Comparison of ENCODE assay signal across 7 mouse cellular contexts in genomic region chr11:107376272-107376671, GRCm38 (mm10).
DNase-seq lines count a peak whose midpoint lies in the region; ATAC-seq lines count a peak whose summit lies in the region.

No protein-coding gene starts in this region.

- peak; percentile 20 for DNase-seq in urinary bladder, postnatal 10 days (ENCODE audit: low spot score)
- DNase-seq in urinary bladder, adult 2 months (ENCODE audit: low spot score): no peak
- DNase-seq in urinary bladder, postnatal 4 days (ENCODE audit: low spot score in 2 of 2): peak; percentile 35 to 63
- DNase-seq in layer of hippocampus, postnatal 36 days: no peak

- H3K27ac ChIP-seq in embryonic facial prominence, embryonic 15.5 days (replicated peaks): no peak overlapping the region
- H3K27ac ChIP-seq in hindbrain, embryonic 12.5 days: 0 out of 2 replicates have a peak overlapping the region, but pooled peaks have one; percentile 35
- H3K27ac ChIP-seq in lung, embryonic 16.5 days (ENCODE audit: low read length): peak overlapping the region; percentile 50

- H3K9me3 ChIP-seq in embryonic facial prominence, embryonic 15.5 days (replicated peaks): no peaks in the 10 kb centered on the region
- no peaks in the 10 kb centered on the region for H3K9me3 ChIP-seq in hindbrain, embryonic 12.5 days (replicated peaks)
- H3K9me3 ChIP-seq in lung, embryonic 16.5 days (ENCODE audit: control insufficient read depth, low read length): no peaks in the 10 kb centered on the region

- 0 out of 2 replicates have a peak, but pooled peaks have one; percentile 31 for ATAC-seq in embryonic facial prominence, embryonic 15.5 days (ENCODE audit: insufficient number of reproducible peaks, low FRiP score, low TSS enrichment, low read depth)
- ATAC-seq in hindbrain, embryonic 12.5 days (ENCODE audit: low FRiP score): no peak
- peak; percentile 95 for ATAC-seq in lung, embryonic 16.5 days (ENCODE audit: low read depth)

- H3K27me3 ChIP-seq in embryonic facial prominence, embryonic 15.5 days: no peaks in the 10 kb centered on the region
- no peaks in the 10 kb centered on the region for H3K27me3 ChIP-seq in hindbrain, embryonic 12.5 days
- no peaks in the 10 kb centered on the region for H3K27me3 ChIP-seq in lung, embryonic 16.5 days (ENCODE audit: control insufficient read depth, insufficient read depth, low read depth, low read length)

- no peak overlapping the region for H3K4me3 ChIP-seq in embryonic facial prominence, embryonic 15.5 days (replicated peaks)
- H3K4me3 ChIP-seq in hindbrain, embryonic 12.5 days: no peak overlapping the region
- H3K4me3 ChIP-seq in lung, embryonic 16.5 days (ENCODE audit: low read length): no peak overlapping the region

- H3K36me3 ChIP-seq in embryonic facial prominence, embryonic 15.5 days: no peaks in the 10 kb centered on the region
- H3K36me3 ChIP-seq in hindbrain, embryonic 12.5 days: no peaks in the 10 kb centered on the region
- H3K36me3 ChIP-seq in lung, embryonic 16.5 days (ENCODE audit: control insufficient read depth, insufficient read depth, low read length): no peaks in the 10 kb centered on the region

- WGBS in embryonic facial prominence, embryonic 15.5 days: 44% methylated on average over 12 of the region's 12 CpGs
- WGBS in hindbrain, embryonic 12.5 days: 50% methylated on average over 12 of the region's 12 CpGs
- 38% methylated on average over 12 of the region's 12 CpGs for WGBS in lung, embryonic 16.5 days

- H3K4me1 ChIP-seq in embryonic facial prominence, embryonic 15.5 days: peaks cover 24% of the 10 kb centered on the region
- peaks cover 15% of the 10 kb centered on the region for H3K4me1 ChIP-seq in hindbrain, embryonic 12.5 days
- H3K4me1 ChIP-seq in lung, embryonic 16.5 days (replicated peaks; ENCODE audit: control insufficient read depth, insufficient read depth, low read length): peaks cover 22% of the 10 kb centered on the region

- no peak overlapping the region for H3K9ac ChIP-seq in embryonic facial prominence, embryonic 15.5 days
- H3K9ac ChIP-seq in hindbrain, embryonic 12.5 days: no peak overlapping the region
- H3K9ac ChIP-seq in lung, embryonic 16.5 days (ENCODE audit: low read length): no peak overlapping the region

- H3K4me2 ChIP-seq in embryonic facial prominence, embryonic 15.5 days (replicated peaks): no peak overlapping the region
- H3K4me2 ChIP-seq in hindbrain, embryonic 12.5 days (replicated peaks): no peak overlapping the region
- no peak overlapping the region for H3K4me2 ChIP-seq in lung, embryonic 16.5 days (ENCODE audit: low read depth, low read length)

Comparison
In these comparisons a context has a peak if more than half of its experiments do, and no peak if none do; other contexts are left out.
1. DNase-seq: peak in urinary bladder, postnatal 10 days (single experiment) and urinary bladder, postnatal 4 days (2 of 2); none in urinary bladder, adult 2 months (single experiment) and layer of hippocampus, postnatal 36 days (0 of 2).